Mouse (Mus musculus): ENCODE measurements around the gene Selenoh.

Selenoh gene

GRCm38 (mm10) chr2:84627036-84627435, 43.5 kb downstream of the Selenoh start:
- DNase-seq (ENCODE audit: low spot score), result no peak

GRCm38 (mm10) chr2:84626366-84626975, 44.1 kb downstream of the Selenoh start:
- no peak for DNase-seq (ENCODE audit: low spot score)

- DNase-seq (ENCODE audit: low spot score), result no peak
These were observed 46.4 kb downstream of the Selenoh start for GRCm38 (mm10) chr2:84624201-84624600.

GRCm38 (mm10) chr2:84623428-84624119, 47.0 kb downstream of the Selenoh start:
- no peak for DNase-seq (ENCODE audit: low spot score)

- no peak for DNase-seq (ENCODE audit: low spot score)
These were observed 47.9 kb downstream of the Selenoh start for GRCm38 (mm10) chr2:84622668-84623067.

GRCm38 (mm10) chr2:84619646-84620340, 50.8 kb downstream of the Selenoh start:
- no peak for DNase-seq (ENCODE audit: low spot score)

Measured in c-Kit-positive CD71-positive TER-119-positive erythroid progenitor cells, embryonic 14.5 days (primary cell).